Comparison of ENCODE assay signal across 23 mouse cellular contexts in the genomic region with DNA sequence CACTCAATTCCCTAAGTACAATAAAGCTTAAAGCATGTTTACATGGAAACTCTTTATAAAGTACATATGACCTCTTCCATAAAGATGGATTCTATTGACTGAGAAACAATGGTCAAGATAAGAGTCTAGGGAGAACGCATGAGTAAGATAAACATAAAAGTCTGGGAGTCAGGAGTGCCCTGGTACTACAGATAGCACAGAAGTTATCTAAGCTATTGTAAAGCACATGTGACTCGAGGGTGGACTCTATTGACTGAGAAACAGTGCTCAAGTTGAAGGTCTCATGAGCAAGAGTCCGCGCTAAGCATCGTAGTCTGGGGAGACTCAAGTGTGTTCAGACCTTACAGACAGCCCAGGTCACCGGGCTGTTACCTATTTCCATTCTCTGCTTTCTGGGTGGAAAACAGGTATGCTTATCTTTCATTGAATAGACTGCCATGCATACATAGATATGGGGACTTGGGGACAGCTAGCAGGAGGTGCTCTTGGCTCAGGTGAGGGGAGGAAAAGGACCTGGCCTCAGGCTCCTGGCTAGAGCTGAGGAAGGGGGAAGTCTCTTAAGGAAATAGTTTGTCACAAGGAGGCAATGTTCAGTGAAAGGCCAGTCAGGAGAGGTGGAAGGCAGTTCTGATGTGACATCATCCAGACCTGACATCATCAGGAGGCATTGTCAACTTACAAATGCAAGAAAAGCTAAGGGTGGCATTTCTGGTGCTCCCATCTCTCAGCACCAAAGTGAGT. TPM values are rescaled to one million over a fixed set of nuclear protein-coding genes. Genes with fewer than 3 reads are reported as not detected.
DNase-seq lines count a peak whose midpoint lies in the region; ATAC-seq and TF ChIP-seq lines count a peak whose summit lies in the region.
"Had no signal": no experiment of that assay in that cellular context is flagged by ENCODE, and none has a peak within 500 bp of the region (broad histone marks: within the 10 kb centered on the region; RNA-seq: fewer than 3 reads in every experiment).

No protein-coding gene starts in this region.

- WGBS in heart, embryonic 11.5 days (ENCODE audit: insufficient replicate concordance): 59% methylated on average over 6 of the region's 6 CpGs
- WGBS in intestine, embryonic 14.5 days: 59% methylated on average over 6 of the region's 6 CpGs
- 32% methylated on average over 6 of the region's 6 CpGs for WGBS in intestine, postnatal 0 days
- WGBS in stomach, embryonic 15.5 days: 56% methylated on average over 6 of the region's 6 CpGs

- DNase-seq in heart, adult 11 months: peak; percentile 84
- no peak for DNase-seq in intestine, embryonic 14.5 days (ENCODE audit: low spot score)
- DNase-seq in left cerebral cortex, adult 11 months (ENCODE audit: low spot score): no peak
- no peak for DNase-seq in c-Kit-positive CD71-positive TER-119-positive erythroid progenitor cells, embryonic 14.5 days (ENCODE audit: low spot score)
- DNase-seq in adrenal gland, adult (ENCODE audit: inconsistent age in 2 of 2, low spot score in 1 of 2): no peak
- DNase-seq: adrenal gland, postnatal 10 days; adrenal gland, postnatal 36 days; cerebellum, adult 11 months; cerebellum, adult 2 months; cerebellum, adult 9-11 months; cerebellum, postnatal 25 days; gastrocnemius, postnatal 25 days; heart, postnatal 14 days had no signal

- H3K4me1 ChIP-seq in heart, embryonic 11.5 days (ENCODE audit: control insufficient read depth, insufficient read depth, low read length): 0 out of 2 replicates have a peak, but pooled peaks cover 4% of the 10 kb centered on the region
- H3K4me1 ChIP-seq in intestine, embryonic 14.5 days (replicated peaks; ENCODE audit: control insufficient read depth, insufficient read depth, low read length): no peaks in the 10 kb centered on the region
- no peaks in the 10 kb centered on the region for H3K4me1 ChIP-seq in intestine, postnatal 0 days (replicated peaks; ENCODE audit: control insufficient read depth, insufficient read depth, low read length)
- H3K4me1 ChIP-seq in stomach, embryonic 15.5 days: no peaks in the 10 kb centered on the region
- H3K4me1 ChIP-seq: embryonic facial prominence, embryonic 12.5 days had no signal

- no peak for ATAC-seq in heart, embryonic 11.5 days (replicated peaks; ENCODE audit: insufficient number of reproducible peaks, low FRiP score, low TSS enrichment)
- ATAC-seq in intestine, embryonic 14.5 days (replicated peaks; ENCODE audit: low FRiP score, low TSS enrichment, low read depth): peak; percentile 75
- ATAC-seq in intestine, postnatal 0 days: peak; percentile 69
- ATAC-seq in stomach, embryonic 15.5 days (ENCODE audit: insufficient read depth, low FRiP score, low read depth): peak; percentile 86
- ATAC-seq: activated CD4-positive, CD25-positive, alpha-beta regulatory T cell, adult 4 months; forebrain, embryonic 15.5 days; hindbrain, embryonic 16.5 days had no signal

- TF ChIP-seq CTCF in intestine, postnatal 0 days (IDR thresholded peaks at IDR 0.05; ENCODE audit: low read depth): no peak

- no peak overlapping the region for H3K4me2 ChIP-seq in heart, embryonic 11.5 days
- H3K4me2 ChIP-seq in intestine, embryonic 14.5 days (ENCODE audit: low read length): no peak overlapping the region
- H3K4me2 ChIP-seq in intestine, postnatal 0 days (replicated peaks; ENCODE audit: low read depth): no peak overlapping the region
- no peak overlapping the region for H3K4me2 ChIP-seq in stomach, embryonic 15.5 days
- H3K4me2 ChIP-seq: embryonic facial prominence, embryonic 12.5 days; embryonic facial prominence, embryonic 15.5 days; forebrain, embryonic 15.5 days; heart, embryonic 13.5 days; hindbrain, embryonic 13.5 days had no signal

- H3K4me3 ChIP-seq in heart, embryonic 11.5 days (ENCODE audit: low read depth, low read length): no peak overlapping the region
- H3K4me3 ChIP-seq in intestine, embryonic 14.5 days (ENCODE audit: low read depth, low read length): no peak overlapping the region
- no peak overlapping the region for H3K4me3 ChIP-seq in intestine, postnatal 0 days (ENCODE audit: low read depth, low read length)
- H3K4me3 ChIP-seq in stomach, embryonic 15.5 days (replicated peaks): no peak overlapping the region
- H3K4me3 ChIP-seq: embryonic facial prominence, embryonic 12.5 days; embryonic facial prominence, embryonic 15.5 days; forebrain, embryonic 15.5 days; heart, embryonic 13.5 days; hindbrain, embryonic 13.5 days had no signal

- H3K27me3 ChIP-seq in heart, embryonic 11.5 days (ENCODE audit: control insufficient read depth, insufficient read depth, low read length): no peaks in the 10 kb centered on the region
- H3K27me3 ChIP-seq in intestine, embryonic 14.5 days (replicated peaks; ENCODE audit: control insufficient read depth, insufficient read depth, low read length): no peaks in the 10 kb centered on the region
- H3K27me3 ChIP-seq in intestine, postnatal 0 days (replicated peaks; ENCODE audit: control insufficient read depth, insufficient read depth, low read length): 0 out of 2 replicates have a peak, but pooled peaks cover 4% of the 10 kb centered on the region
- H3K27me3 ChIP-seq in stomach, embryonic 15.5 days (replicated peaks): 0 out of 2 replicates have a peak, but pooled peaks cover 4% of the 10 kb centered on the region
- H3K27me3 ChIP-seq: embryonic facial prominence, embryonic 12.5 days; embryonic facial prominence, embryonic 15.5 days; forebrain, embryonic 15.5 days had no signal

- no peak overlapping the region for H3K27ac ChIP-seq in heart, embryonic 11.5 days (ENCODE audit: low read depth, low read length)
- no peak overlapping the region for H3K27ac ChIP-seq in intestine, embryonic 14.5 days (ENCODE audit: low read depth)
- no peak overlapping the region for H3K27ac ChIP-seq in intestine, postnatal 0 days (ENCODE audit: low read depth, low read length)
- no peak overlapping the region for H3K27ac ChIP-seq in stomach, embryonic 15.5 days
- H3K27ac ChIP-seq: embryonic facial prominence, embryonic 12.5 days; embryonic facial prominence, embryonic 15.5 days; forebrain, embryonic 15.5 days; heart, embryonic 13.5 days; hindbrain, embryonic 13.5 days had no signal

- no peaks in the 10 kb centered on the region for H3K36me3 ChIP-seq in heart, embryonic 11.5 days (ENCODE audit: control insufficient read depth, insufficient read depth, low read length)
- H3K36me3 ChIP-seq in intestine, embryonic 14.5 days (ENCODE audit: control insufficient read depth, insufficient read depth, low read length): no peaks in the 10 kb centered on the region
- H3K36me3 ChIP-seq in intestine, postnatal 0 days (ENCODE audit: control insufficient read depth, insufficient read depth): no peaks in the 10 kb centered on the region
- no peaks in the 10 kb centered on the region for H3K36me3 ChIP-seq in stomach, embryonic 15.5 days
- H3K36me3 ChIP-seq: embryonic facial prominence, embryonic 12.5 days; embryonic facial prominence, embryonic 15.5 days; forebrain, embryonic 15.5 days; heart, embryonic 13.5 days; hindbrain, embryonic 13.5 days had no signal

- H3K9ac ChIP-seq in heart, embryonic 11.5 days (ENCODE audit: low read depth, low read length): no peak overlapping the region
- H3K9ac ChIP-seq in intestine, embryonic 14.5 days (ENCODE audit: low read length): no peak overlapping the region
- no peak overlapping the region for H3K9ac ChIP-seq in intestine, postnatal 0 days (ENCODE audit: low read depth, low read length)
- H3K9ac ChIP-seq in stomach, embryonic 15.5 days: no peak overlapping the region
- H3K9ac ChIP-seq: embryonic facial prominence, embryonic 12.5 days; embryonic facial prominence, embryonic 15.5 days; forebrain, embryonic 15.5 days; heart, embryonic 13.5 days; hindbrain, embryonic 13.5 days had no signal

- no peaks in the 10 kb centered on the region for H3K9me3 ChIP-seq in heart, embryonic 11.5 days (replicated peaks; ENCODE audit: control insufficient read depth, low read length)
- no peaks in the 10 kb centered on the region for H3K9me3 ChIP-seq in intestine, embryonic 14.5 days (ENCODE audit: control insufficient read depth, low read length)
- no peaks in the 10 kb centered on the region for H3K9me3 ChIP-seq in intestine, postnatal 0 days (ENCODE audit: control insufficient read depth)
- H3K9me3 ChIP-seq in stomach, embryonic 15.5 days: no peaks in the 10 kb centered on the region
- H3K9me3 ChIP-seq: embryonic facial prominence, embryonic 12.5 days; embryonic facial prominence, embryonic 15.5 days; forebrain, embryonic 15.5 days; heart, embryonic 13.5 days; hindbrain, embryonic 13.5 days had no signal

RNA-seq across cellular contexts. Expression of a gene that starts 57.5 kb away (rescaled TPM):
- polyA plus RNA-seq in heart, embryonic 11.5 days (2014; fragmentation: Nextera tagmentation; extraction: Ambion mirVana): 2.6 and 3.1 TPM in 2 replicates
- polyA plus RNA-seq in intestine, embryonic 14.5 days (2014; fragmentation: Nextera tagmentation; extraction: Ambion mirVana): 9.7 and 10.1 TPM in 2 replicates
- 2.6 and 2.7 TPM in 2 replicates for polyA plus RNA-seq in intestine, postnatal 0 days (2015; fragmentation: Nextera tagmentation; extraction: Ambion mirVana)
- polyA plus RNA-seq in stomach, embryonic 15.5 days (2015; fragmentation: Nextera tagmentation; extraction: Ambion mirVana): 7.6 and 8.5 TPM in 2 replicates
- polyA plus RNA-seq: activated CD4-positive, CD25-positive, alpha-beta regulatory T cell, adult 4 months had no signal
